Mouse (Mus musculus) spleen, adult 2 months (tissue): ENCODE data around the gene Gm20422.

Experiments used
- CTCF ChIP-seq: fragments of 200-500 bp; IDR thresholded peaks from 2 replicates; pipeline ENCODE4 v1.5.1; 2011; ENCODE audit warnings: mild to moderate bottlenecking, inconsistent platforms; ENCODE audit not compliant: insufficient read depth, insufficient read length, insufficient replicate concordance; ENCODE audit errors: extremely low read depth
- POLR2A ChIP-seq: fragments of 200-500 bp; IDR thresholded peaks from 2 replicates; pipeline ENCODE4 v1.6.1; 2011; ENCODE audit warnings: low read depth, low read length, inconsistent platforms

- TF ChIP-seq CTCF = no peak
- no peak for TF ChIP-seq POLR2A
Measured at GRCm38 (mm10) chr8:69793666-69794065, 19.0 kb upstream of the Gm20422 start.
